Mouse (Mus musculus) megakaryocyte-erythroid progenitor cell, adult 5 weeks (primary cell): Measurements from ENCODE around the gene Trnt1. TPM values are rescaled to one million over a fixed set of nuclear protein-coding genes. Genes with fewer than 3 reads are reported as not detected.

Experiments used
- polyA plus RNA-seq: library from polyadenylated mRNA; stranded (reverse); fragments of >175 nt; gene quantifications from 2 replicates; pipeline ENCODE4 v1.2.3, GENCODE M21; 2012

The Trnt1 gene
- 3.4 and 3.9 TPM in 2 replicates for polyA plus RNA-seq

GRCm38 (mm10) chr6:106768640-106769289 is at the start of gene Trnt1:
Gene Trnt1, plus strand, starts transcription at chr6:106769120.

GRCm38 (mm10) chr6:106748887-106749388 is 20.0 kb upstream of the Trnt1 start, which contains the start of gene Il5ra:
Gene Il5ra, minus strand, starts transcription at chr6:106749037.

GRCm38 (mm10) chr6:106799333-106800226 is 30.7 kb downstream of the Trnt1 start, which contains the start of gene Crbn:
Gene Crbn, minus strand, starts transcription at chr6:106800077.

Other genes with a start within 250 kb of the Trnt1 start
- gene Il5ra, start 20.1 kb upstream of the Trnt1 start, polyA plus RNA-seq = not detected in 2 replicates
- gene Crbn, start 31.0 kb downstream of the Trnt1 start, polyA plus RNA-seq = 0.97 and 2.3 TPM in 2 replicates